Mouse (Mus musculus): ENCODE results near the gene Clpp. TPM values are rescaled to one million over a fixed set of nuclear protein-coding genes. Genes with fewer than 3 reads are reported as not detected.

The Clpp gene
- polyA plus RNA-seq, 1 experiment from 2014 or later = 171 TPM

DNA sequence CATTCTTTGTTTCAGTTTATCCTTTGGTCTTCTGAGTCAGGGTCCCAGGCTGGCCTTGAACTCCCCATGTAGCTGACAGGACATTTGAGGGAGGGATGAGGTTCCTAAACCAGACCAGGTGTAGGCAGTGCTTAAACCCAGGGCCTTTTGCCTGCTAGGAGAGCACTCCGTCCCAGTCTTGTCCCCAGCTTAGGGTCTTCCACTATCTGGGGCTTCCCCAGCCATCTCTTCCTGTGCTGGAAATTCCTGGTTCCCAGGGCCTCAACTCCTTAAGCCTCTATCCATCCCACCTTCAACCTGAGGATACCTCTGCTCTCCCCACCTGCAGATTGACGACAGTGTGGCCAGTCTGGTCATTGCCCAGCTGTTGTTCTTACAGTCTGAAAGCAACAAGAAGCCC lies 861 bp downstream of the Clpp start:
- H3K27ac ChIP-seq = no peak overlapping the region
- no peaks in the 10 kb centered on the region for H3K9me3 ChIP-seq (replicated peaks)
- peaks cover 8% of the 10 kb centered on the region for H3K4me1 ChIP-seq
- no peaks in the 10 kb centered on the region for H3K27me3 ChIP-seq
- no peak for ATAC-seq
- peaks cover 39% of the 10 kb centered on the region for H3K36me3 ChIP-seq (ENCODE audit: poor library complexity, severe bottlenecking)
- peak overlapping the region; percentile 72 for H3K4me2 ChIP-seq
- 82% methylated on average over 2 of the region's 2 CpGs for WGBS
- H3K4me3 ChIP-seq = peak overlapping the region; percentile 66
- peak overlapping the region; percentile 78 for H3K9ac ChIP-seq

DNA sequence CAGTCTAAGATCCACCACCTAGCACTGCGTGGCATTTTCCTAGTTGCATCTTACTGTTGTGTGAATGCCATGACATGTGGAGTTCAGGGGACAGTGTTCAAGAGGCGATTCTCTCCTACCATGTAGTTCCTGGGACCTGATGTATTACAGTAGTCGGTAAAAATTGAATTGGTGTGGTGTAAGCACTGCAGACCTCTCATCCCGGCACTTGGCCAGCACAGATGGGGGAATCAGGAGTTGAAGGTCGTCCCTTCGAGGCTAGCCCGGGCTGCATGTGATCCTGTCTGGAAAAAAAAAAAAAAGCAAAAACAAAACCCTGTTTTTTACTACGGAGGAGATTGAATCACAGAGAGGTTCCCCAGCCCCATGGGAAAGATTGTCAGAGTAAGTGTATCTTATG lies 4.9 kb downstream of the Clpp start:
- Histone ChIP-seq H3K4me2 (no peak overlapping the region), H3K4me1 (peaks cover 14% of the 10 kb centered on the region), H3K27ac (no peak overlapping the region), H3K9ac (no peak overlapping the region), H3K4me3 (no peak overlapping the region), H3K9me3 (replicated peaks) (no peaks in the 10 kb centered on the region), H3K27me3 (no peaks in the 10 kb centered on the region), H3K36me3 (ENCODE audit: poor library complexity, severe bottlenecking) (peaks cover 58% of the 10 kb centered on the region)
- 89% methylated on average over 8 of the region's 8 CpGs for WGBS
- ATAC-seq = no peak

DNA sequence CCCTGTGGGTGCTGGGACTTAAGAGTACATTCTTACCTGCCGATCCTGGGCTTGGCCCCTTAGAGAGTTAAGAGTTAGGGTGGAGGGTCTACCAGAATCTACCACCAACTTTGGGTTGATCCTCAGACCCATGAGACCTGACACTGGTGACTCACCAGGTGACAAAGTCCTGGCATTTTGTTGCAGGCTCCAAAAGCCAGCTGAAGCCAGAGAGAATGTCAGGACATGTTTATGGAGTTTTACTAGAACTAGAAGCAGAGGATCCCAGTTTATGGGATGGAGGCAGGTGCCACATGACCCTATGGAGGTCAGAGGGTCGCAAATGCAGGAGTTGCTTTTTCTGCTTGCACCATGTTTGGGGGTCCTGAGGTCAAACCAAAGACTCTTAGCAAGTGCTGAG lies 6.4 kb downstream of the Clpp start:
- Histone ChIP-seq H3K4me2 (peak overlapping the region; percentile 63; the same call in 1 of the 2 replicates), H3K4me3 (peak overlapping the region; percentile 73), H3K4me1 (peaks cover 6% of the 10 kb centered on the region), H3K36me3 (ENCODE audit: poor library complexity, severe bottlenecking) (peaks cover 62% of the 10 kb centered on the region), H3K9me3 (replicated peaks) (no peaks in the 10 kb centered on the region), H3K9ac (no peak overlapping the region), H3K27me3 (no peaks in the 10 kb centered on the region), H3K27ac (no peak overlapping the region)
- ATAC-seq = 0 out of 2 replicates have a peak, but pooled peaks have one; percentile 0
- WGBS = 85% methylated on average over 2 of the region's 2 CpGs

DNA sequence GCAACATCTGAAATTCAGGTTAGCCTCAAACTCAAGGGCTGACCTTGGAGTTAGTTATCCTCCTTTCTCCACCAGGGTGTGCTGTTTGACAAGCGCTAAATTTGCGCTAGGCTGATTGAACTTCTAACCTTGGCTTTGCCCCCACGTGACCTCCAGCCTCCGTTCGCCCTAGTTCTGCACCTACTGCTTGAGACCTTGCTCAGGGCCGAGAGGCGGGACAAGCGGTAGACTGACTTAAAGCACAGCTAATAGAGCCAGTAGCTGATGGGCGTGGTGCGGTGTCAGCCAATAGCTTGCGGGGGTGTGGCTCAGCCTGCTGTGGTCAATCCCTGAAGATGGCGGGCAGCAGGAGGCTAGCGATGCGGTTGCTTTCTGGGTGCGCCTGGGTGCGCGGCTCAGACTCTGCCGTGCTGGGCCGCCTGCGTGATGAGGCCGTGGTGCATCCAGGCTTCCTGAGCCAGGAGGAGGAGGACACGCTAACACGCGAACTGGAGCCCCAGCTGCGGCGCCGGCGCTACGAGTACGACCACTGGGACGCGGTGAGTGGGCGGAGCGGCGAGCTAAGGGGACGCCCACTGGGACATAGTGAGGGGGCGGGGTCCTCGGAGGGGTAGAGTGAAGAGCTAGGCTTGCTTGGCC lies 7.0 kb downstream of the Clpp start, which contains the start of gene Alkbh7:
Alkbh7 (plus strand) TSS at position 311 of the 639 bp plus-strand sequence.
- under 1% methylated on average over 38 of the region's 38 CpGs for WGBS

DNA sequence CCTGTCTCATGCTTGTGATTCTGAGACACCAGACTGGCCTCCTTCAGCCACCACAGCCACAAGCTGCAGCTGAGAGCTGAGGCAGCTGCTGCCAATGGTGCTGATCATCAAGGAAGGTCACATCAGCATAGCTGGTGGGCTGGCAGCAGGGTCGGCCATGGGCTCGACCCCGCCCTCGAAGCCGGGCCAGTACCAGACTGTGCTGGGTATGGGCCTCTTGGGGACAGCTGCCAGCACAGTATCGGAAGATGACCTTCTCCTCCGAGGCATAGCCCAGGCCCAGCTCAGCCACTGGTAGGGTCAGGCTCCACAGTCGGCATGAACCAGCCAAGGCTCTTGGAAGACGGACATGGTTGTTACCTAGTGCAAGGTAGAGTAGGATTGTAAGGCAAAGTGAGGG lies 9.3 kb downstream of the Clpp start:
- H3K27me3 ChIP-seq = no peaks in the 10 kb centered on the region
- no peaks in the 10 kb centered on the region for H3K9me3 ChIP-seq (replicated peaks)
- H3K4me1 ChIP-seq = peaks cover 6% of the 10 kb centered on the region
- no peak for ATAC-seq
- 93% methylated on average over 9 of the region's 9 CpGs for WGBS
- H3K9ac ChIP-seq = no peak overlapping the region
- H3K4me3 ChIP-seq = no peak overlapping the region
- no peak overlapping the region for H3K27ac ChIP-seq
- peaks cover 61% of the 10 kb centered on the region for H3K36me3 ChIP-seq (ENCODE audit: poor library complexity, severe bottlenecking)
- H3K4me2 ChIP-seq = no peak overlapping the region

More for the DNA sequence above, 7.0 kb downstream of the Clpp start, which contains the start of gene Alkbh7:
- peak within 1 kb of the TSS; percentile 73 for H3K27ac ChIP-seq
- no peaks in the 10 kb centered on the region for H3K27me3 ChIP-seq
- ATAC-seq = peak; percentile 98
- peak within 1 kb of the TSS; percentile 75 for H3K9ac ChIP-seq
- H3K4me2 ChIP-seq = peak within 1 kb of the TSS; percentile 63
- H3K36me3 ChIP-seq (ENCODE audit: poor library complexity, severe bottlenecking) = peaks cover 61% of the 10 kb centered on the region
- peaks cover 6% of the 10 kb centered on the region for H3K4me1 ChIP-seq
- H3K9me3 ChIP-seq (replicated peaks) = no peaks in the 10 kb centered on the region
- peak within 1 kb of the TSS; percentile 73 for H3K4me3 ChIP-seq

DNA sequence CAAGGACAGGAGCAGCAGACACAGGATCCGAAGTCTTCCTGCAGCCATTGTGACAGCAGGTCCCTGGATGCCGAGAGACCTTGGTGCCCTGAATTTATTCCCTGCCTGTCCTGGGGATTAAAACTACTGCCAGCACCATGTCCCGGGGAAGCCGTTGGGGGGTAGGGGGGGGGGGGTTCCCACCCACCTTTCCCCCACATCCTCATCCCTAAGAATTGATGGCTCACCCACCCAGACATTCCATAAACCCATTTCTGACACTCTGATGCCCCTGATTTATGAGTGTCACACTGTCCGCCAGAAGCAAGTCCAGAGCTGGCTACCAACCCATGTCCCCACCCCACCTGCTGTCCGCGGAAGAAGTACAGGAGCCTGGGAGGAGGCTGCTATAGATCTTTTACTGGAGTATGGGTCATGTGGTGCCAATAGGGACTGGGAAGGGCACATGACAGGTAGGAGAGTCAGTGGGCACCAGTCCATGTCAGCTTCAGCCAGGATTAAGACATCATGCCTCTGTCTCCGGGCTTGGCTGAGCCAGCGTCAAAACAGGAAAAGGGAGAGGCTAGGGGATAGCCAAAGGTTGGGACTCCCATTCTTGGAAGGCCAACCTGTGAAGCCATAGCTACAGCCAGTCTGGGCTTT lies 10.0 kb downstream of the Clpp start, which contains the start of gene Pspn:
Pspn (minus strand) TSS at position 51 of the 642 bp plus-strand sequence.
- Histone ChIP-seq H3K4me1 (peaks cover 6% of the 10 kb centered on the region), H3K4me2 (no peak within 1 kb of the TSS), H3K36me3 (ENCODE audit: poor library complexity, severe bottlenecking) (peaks cover 61% of the 10 kb centered on the region), H3K9ac (no peak within 1 kb of the TSS), H3K27me3 (no peaks in the 10 kb centered on the region), H3K9me3 (replicated peaks) (no peaks in the 10 kb centered on the region), H3K27ac (no peak within 1 kb of the TSS), H3K4me3 (no peak within 1 kb of the TSS)
- ATAC-seq = no peak
- 90% methylated on average over 9 of the region's 9 CpGs for WGBS

DNA sequence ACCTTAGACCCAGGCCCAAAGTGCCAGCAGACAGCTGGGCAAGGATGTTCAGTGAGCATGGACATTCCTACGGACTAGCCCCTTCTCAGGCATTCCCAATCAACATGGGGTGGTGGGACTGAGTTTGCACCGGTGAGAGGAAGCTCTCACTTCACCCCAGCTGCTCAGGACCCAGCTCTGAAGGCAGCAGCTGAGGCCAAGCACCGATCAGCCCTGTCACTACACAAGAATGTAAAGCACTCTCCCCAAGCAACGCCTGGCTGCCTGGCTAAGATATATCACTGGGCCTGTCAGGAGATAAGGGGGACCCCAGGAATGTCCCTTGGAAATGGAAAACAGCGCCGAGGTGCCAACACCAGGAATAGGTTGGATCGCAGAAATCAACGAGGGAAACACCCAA lies 11.1 kb downstream of the Clpp start:
- Histone ChIP-seq H3K27ac (no peak overlapping the region), H3K4me1 (peaks cover 6% of the 10 kb centered on the region), H3K4me2 (no peak overlapping the region), H3K27me3 (no peaks in the 10 kb centered on the region), H3K9me3 (replicated peaks) (no peaks in the 10 kb centered on the region), H3K9ac (no peak overlapping the region), H3K4me3 (no peak overlapping the region), H3K36me3 (ENCODE audit: poor library complexity, severe bottlenecking) (peaks cover 61% of the 10 kb centered on the region)
- no peak for ATAC-seq
- WGBS = 81% methylated on average over 8 of the region's 8 CpGs

DNA sequence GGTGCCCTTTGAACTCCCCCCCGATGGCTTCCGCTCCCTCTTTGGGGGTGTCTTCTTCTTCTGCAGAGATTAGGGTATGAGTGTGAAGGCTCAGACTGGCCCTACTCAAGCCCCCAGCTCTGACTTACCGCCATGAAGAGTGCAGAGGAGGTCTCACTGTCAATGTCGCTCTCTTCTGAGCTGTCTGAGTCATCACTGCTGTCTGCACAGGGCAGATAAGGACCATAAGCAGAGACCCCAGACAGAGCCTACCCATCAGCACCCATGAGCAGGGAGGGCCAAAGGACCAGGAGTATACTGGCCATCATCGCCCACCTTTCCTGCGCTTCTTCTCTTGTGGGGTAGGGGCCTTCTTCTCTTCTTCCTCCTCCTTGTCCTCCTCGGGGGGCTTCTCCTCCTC lies 13.9 kb downstream of the Clpp start:
- Histone ChIP-seq H3K27ac (no peak overlapping the region), H3K27me3 (no peaks in the 10 kb centered on the region), H3K9me3 (replicated peaks) (no peaks in the 10 kb centered on the region), H3K4me3 (no peak overlapping the region), H3K4me1 (no peaks in the 10 kb centered on the region), H3K4me2 (no peak overlapping the region), H3K36me3 (ENCODE audit: poor library complexity, severe bottlenecking) (peaks cover 82% of the 10 kb centered on the region), H3K9ac (no peak overlapping the region)
- ATAC-seq = no peak
- 95% methylated on average over 7 of the region's 7 CpGs for WGBS

DNA sequence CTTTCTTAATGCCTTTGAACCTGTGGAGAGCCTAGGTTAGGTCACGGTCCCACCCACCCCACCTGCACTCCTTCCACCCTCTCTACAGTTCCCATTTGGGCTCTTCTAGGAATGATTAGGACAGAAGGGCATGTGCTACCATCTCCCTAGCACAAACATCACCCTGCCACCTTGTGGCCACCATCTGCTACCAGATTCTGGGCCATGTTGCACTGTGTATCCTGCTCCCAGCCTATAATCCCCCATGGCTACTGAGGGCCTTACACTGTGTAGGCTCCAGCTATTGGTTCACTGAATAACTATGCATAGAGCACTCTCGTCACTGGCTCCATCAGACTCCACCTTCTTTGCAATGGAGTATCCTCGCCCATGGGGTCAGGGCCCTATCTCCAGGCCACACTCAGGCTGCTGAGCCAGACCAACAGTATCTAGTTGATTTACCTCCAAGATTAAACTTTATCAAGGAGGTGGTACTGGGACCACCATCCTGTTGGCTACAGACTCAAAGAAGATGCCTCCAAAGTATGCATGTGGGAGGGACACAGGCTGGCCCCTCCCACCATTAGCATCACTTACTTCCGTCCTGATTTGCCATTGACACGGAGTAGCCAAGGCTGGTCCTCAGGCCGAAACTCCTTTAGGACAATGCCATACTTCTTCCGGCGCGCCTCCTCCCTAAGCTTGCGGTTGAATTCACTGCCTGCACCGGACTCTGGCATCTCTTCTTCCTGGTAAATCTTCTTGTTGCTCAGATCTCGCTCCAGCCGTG lies 17.2 kb downstream of the Clpp start:
- H3K4me1 ChIP-seq = peaks cover 19% of the 10 kb centered on the region
- no peak overlapping the region for H3K4me3 ChIP-seq
- ATAC-seq = no peak
- H3K36me3 ChIP-seq (ENCODE audit: poor library complexity, severe bottlenecking) = peaks cover 70% of the 10 kb centered on the region
- H3K27me3 ChIP-seq = no peaks in the 10 kb centered on the region
- H3K9me3 ChIP-seq (replicated peaks) = no peaks in the 10 kb centered on the region
- H3K4me2 ChIP-seq = no peak overlapping the region
- H3K9ac ChIP-seq = no peak overlapping the region
- 90% methylated on average over 13 of the region's 13 CpGs for WGBS
- no peak overlapping the region for H3K27ac ChIP-seq

DNA sequence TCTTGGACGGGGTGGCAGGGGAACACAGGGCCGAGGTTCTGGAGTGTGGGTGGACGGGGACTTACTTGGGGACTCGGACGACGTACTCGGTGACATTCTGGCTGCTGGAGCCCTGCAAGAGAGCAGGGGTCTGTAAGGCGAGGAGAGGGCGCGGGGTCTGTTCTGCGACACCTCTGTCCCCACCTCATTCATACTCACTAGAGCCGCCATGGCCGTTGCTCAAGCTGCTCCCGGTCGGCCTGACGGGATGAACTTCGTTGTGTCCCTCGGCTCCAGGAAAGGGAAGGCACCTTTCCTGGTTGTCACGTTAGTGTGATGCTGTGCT lies 20.8 kb downstream of the Clpp start:
- H3K4me1 ChIP-seq = peaks cover 24% of the 10 kb centered on the region
- WGBS = under 1% methylated on average over 19 of the region's 19 CpGs
- ATAC-seq = peak; percentile 56
- peaks cover 34% of the 10 kb centered on the region for H3K36me3 ChIP-seq (ENCODE audit: poor library complexity, severe bottlenecking)
- H3K27ac ChIP-seq = peak overlapping the region; percentile 63
- no peaks in the 10 kb centered on the region for H3K27me3 ChIP-seq
- H3K4me3 ChIP-seq = peak overlapping the region; percentile 73
- H3K9me3 ChIP-seq (replicated peaks) = no peaks in the 10 kb centered on the region
- H3K9ac ChIP-seq = peak overlapping the region; percentile 82
- H3K4me2 ChIP-seq = peak overlapping the region; percentile 93

DNA sequence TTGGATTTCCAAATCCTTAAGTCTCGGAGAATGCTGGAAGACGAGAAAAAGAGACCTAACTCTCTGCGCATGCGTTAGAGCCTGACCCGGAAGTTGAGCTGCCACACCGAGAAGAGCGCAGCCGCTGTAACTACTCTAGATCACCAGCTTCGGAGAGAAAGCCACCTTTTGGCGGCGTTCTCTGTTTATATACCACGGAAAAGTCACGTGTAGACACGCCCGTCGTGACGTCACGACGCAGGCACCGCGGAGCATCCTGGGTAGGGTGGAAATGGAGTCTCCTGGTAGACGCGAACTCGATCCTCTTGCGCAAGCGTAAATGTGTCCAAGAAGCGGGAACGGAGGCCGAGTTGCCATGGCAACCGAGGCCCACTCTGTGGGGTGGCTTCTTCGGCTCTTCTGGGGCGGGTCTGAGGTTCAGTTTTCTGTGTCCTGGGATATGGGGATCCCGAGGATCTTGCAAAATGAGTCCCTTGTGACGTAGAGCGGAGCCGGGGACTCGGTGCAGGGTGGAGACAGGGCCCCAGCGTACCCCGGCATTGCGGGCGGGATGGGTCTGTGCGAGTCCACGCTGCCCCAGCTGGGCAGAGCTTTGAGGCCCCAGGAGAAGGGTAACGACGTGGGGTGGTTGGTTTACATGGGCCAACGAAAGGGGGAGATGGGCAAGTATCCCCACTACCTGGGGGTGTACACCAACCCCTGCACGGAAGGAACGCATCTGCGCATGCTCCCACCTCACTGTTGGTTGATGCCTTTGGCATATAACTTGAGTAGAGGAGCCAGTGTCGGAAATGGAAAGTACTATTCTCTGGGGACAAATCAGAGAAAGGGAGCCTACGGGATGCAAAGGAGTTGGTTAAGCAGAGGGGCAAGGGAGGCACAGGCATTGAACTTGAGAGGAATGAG lies 21.4 kb downstream of the Clpp start, which contains the start of the genes Gtf2f1 and Gm17949:
Gtf2f1 (minus strand) TSS at position 53 of the 906 bp plus-strand sequence.
Gm17949 (plus strand) TSS at position 234 of the 906 bp plus-strand sequence.
- under 1% methylated on average over 51 of the region's 51 CpGs for WGBS
- Histone ChIP-seq H3K27ac (peak within 1 kb of the TSS; percentile 91), H3K9ac (peak within 1 kb of the TSS; percentile 82), H3K4me1 (peaks cover 24% of the 10 kb centered on the region), H3K36me3 (ENCODE audit: poor library complexity, severe bottlenecking) (peaks cover 28% of the 10 kb centered on the region), H3K4me2 (peak within 1 kb of the TSS; percentile 93), H3K9me3 (replicated peaks) (no peaks in the 10 kb centered on the region), H3K4me3 (peak within 1 kb of the TSS; percentile 73), H3K27me3 (no peaks in the 10 kb centered on the region)
- peak; percentile 91 for ATAC-seq

Data from forebrain, embryonic 13.5 days (tissue).